Mouse (Mus musculus) kidney, postnatal 0 days (tissue): Measurements from ENCODE around the gene Cstf1. TPM values are rescaled to one million over a fixed set of nuclear protein-coding genes. Genes with fewer than 3 reads are reported as not detected.
A peak's percentile ranks its signal among the peaks of the same experiment; 100 is the strongest.

Experiments used
- ATAC-seq: fragments of 200-750 bp; cut with Nextera tagmentation; replicated peaks from 2 replicates; pipeline ENCODE4 v1.8.0; 2017; ENCODE audit warnings: low read depth, moderate number of reproducible peaks, moderate TSS enrichment, moderate library complexity; ENCODE audit not compliant: low FRiP score
- DNase-seq: peaks from one replicate; pipeline ENCODE4 v3.0.0-alpha.2; 2016; ENCODE audit warnings: low spot score
- H3K27ac ChIP-seq: fragments of 300-500 bp; sonication (generic); 2 replicates; pipeline ENCODE4 v1.5.1; 2014; ENCODE audit warnings: mild to moderate bottlenecking
- H3K27me3 ChIP-seq: fragments of 300-500 bp; sonication (generic); 2 replicates; pipeline ENCODE4 v1.6.1; 2014; ENCODE audit warnings: low read length, mixed read lengths; ENCODE audit not compliant: insufficient read depth
- H3K36me3 ChIP-seq: fragments of 300-500 bp; sonication (generic); 2 replicates; pipeline ENCODE4 v1.6.1; 2014; ENCODE audit warnings: low read length, mixed read lengths; ENCODE audit not compliant: insufficient read depth
- H3K4me1 ChIP-seq: fragments of 300-500 bp; sonication (generic); replicated peaks from 2 replicates; pipeline ENCODE4 v1.6.1; 2014; ENCODE audit warnings: antibody characterized with exemption, low read length, mixed read lengths; ENCODE audit not compliant: insufficient read depth
- H3K4me2 ChIP-seq: fragments of 300-500 bp; sonication (generic); 2 replicates; pipeline ENCODE4 v1.6.1; 2014; ENCODE audit warnings: mild to moderate bottlenecking, low read length, moderate library complexity, mixed read lengths
- H3K4me3 ChIP-seq: fragments of 300-500 bp; sonication (generic); replicated peaks from 2 replicates; pipeline ENCODE4 v1.5.1; 2014; ENCODE audit warnings: low read depth, low read length
- H3K9ac ChIP-seq: fragments of 300-500 bp; sonication (generic); 2 replicates; pipeline ENCODE4 v1.6.1; 2014; ENCODE audit warnings: low read depth, low read length
- H3K9me3 ChIP-seq: fragments of 300-500 bp; sonication (generic); replicated peaks from 2 replicates; pipeline ENCODE4 v1.6.1; 2016; ENCODE audit warnings: low read length, inconsistent platforms, mixed read lengths
- CTCF ChIP-seq: IDR thresholded peaks from 2 replicates; pipeline ENCODE4 v1.5.1; 2016; ENCODE audit warnings: antibody characterized with exemption, low read depth, mild to moderate bottlenecking, moderate library complexity
- WGBS: fragments of 180-500 bp; shearing (Covaris S2); extraction: QIAGEN DNeasy Blood & Tissue Kit; methylation state at CpG from one replicate; pipeline ENCODE4 v1.1.7; 2014; 5-methylcytosine and 5-hydroxymethylcytosine counted together
- polyA plus RNA-seq: library from polyadenylated mRNA; unstranded; fragments of >200 nt; fragmentation: Nextera tagmentation; extraction: Ambion mirVana; gene quantifications from 2 replicates; pipeline ENCODE4 v1.2.1, GENCODE M21; 2015

Cstf1 gene
- polyA plus RNA-seq, 1 experiment from 2014 or later, result 32.4 TPM

DNA sequence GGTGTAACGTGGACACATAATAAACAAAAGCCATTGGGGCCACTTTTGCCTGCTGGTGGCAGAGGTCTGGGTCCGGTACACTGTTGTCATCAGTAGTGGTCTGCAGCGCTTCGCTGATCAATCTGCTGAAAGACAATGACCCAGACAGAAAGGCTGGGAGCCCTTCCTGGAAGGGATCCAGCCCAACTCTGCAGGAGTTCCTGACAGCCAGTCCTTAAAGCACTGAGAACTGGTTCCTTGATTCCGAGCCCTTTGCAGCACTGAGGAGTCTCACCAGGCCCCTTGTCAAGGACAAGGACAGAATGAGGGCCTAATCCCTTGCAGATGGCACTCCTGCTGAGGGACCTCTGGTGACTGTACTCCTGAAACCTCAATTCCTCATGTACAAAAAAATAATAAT, 28.9 kb upstream of the Cstf1 start:
- Histone ChIP-seq H3K27me3 (no peaks in the 10 kb centered on the region), H3K4me2 (no peak overlapping the region), H3K27ac (no peak overlapping the region), H3K4me1 (no peaks in the 10 kb centered on the region), H3K36me3 (no peaks in the 10 kb centered on the region), H3K9me3 (no peaks in the 10 kb centered on the region), H3K9ac (no peak overlapping the region), H3K4me3 (no peak overlapping the region)
- DNase-seq, result no peak
- 66% methylated on average over 5 of the region's 5 CpGs for WGBS
- no peak for ATAC-seq
- TF ChIP-seq CTCF, result no peak

DNA sequence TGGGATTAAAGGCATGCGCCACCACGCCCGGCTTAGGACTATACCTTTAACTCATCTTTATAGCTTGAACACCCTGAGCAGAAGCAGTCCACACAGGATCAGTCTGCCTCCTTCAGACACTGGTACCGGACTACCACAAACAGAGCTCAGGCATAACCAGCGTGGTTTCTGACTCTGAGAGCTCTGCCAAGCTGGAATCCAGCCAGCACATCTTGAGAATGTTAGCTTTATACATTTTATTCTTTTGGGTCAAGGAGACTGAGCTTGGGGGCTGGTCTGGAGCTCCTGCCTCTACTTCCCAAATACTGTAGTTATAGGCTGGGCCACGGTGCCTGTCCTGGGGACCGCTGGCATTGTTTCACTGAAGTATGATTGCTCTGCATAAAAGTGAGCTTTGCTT, 26.7 kb upstream of the Cstf1 start:
- no peaks in the 10 kb centered on the region for H3K27me3 ChIP-seq
- ATAC-seq (no peak), DNase-seq (no peak)
- H3K4me2 ChIP-seq, result no peak overlapping the region
- H3K36me3 ChIP-seq, result no peaks in the 10 kb centered on the region
- no peak overlapping the region for H3K4me3 ChIP-seq
- no peak overlapping the region for H3K9ac ChIP-seq
- no peak for TF ChIP-seq CTCF
- H3K9me3 ChIP-seq, result no peaks in the 10 kb centered on the region
- no peak overlapping the region for H3K27ac ChIP-seq
- H3K4me1 ChIP-seq, result no peaks in the 10 kb centered on the region
- 92% methylated on average over 7 of the region's 7 CpGs for WGBS

DNA sequence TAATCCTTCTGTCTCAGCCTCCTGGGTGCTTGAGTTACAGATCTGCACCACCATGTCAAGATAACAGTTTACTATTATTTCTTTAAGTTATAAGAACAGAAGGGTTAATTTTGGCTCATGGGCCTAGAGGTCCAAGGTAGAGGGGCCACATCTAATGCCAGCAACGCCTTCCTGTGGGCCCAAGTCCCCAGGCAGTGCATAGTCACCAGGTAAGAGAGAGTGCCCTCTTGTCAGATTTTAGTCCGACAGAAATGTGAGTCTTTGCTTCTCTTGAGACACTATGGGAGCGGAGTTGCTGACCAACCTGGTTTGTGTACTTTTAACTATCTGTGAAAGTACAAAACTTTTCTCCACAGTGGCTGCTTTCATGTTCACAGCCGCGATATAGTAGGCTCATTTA, 25.8 kb upstream of the Cstf1 start:
- ATAC-seq (no peak), DNase-seq (no peak)
- Histone ChIP-seq H3K4me1 (no peaks in the 10 kb centered on the region), H3K4me2 (peak overlapping the region; percentile 97; the same call in 1 of the 2 replicates), H3K27me3 (no peaks in the 10 kb centered on the region), H3K9me3 (no peaks in the 10 kb centered on the region), H3K27ac (no peak overlapping the region), H3K9ac (no peak overlapping the region), H3K4me3 (peak overlapping the region; percentile 65), H3K36me3 (no peaks in the 10 kb centered on the region)
- WGBS, result 21% methylated on average over 5 of the region's 5 CpGs
- no peak for TF ChIP-seq CTCF

DNA sequence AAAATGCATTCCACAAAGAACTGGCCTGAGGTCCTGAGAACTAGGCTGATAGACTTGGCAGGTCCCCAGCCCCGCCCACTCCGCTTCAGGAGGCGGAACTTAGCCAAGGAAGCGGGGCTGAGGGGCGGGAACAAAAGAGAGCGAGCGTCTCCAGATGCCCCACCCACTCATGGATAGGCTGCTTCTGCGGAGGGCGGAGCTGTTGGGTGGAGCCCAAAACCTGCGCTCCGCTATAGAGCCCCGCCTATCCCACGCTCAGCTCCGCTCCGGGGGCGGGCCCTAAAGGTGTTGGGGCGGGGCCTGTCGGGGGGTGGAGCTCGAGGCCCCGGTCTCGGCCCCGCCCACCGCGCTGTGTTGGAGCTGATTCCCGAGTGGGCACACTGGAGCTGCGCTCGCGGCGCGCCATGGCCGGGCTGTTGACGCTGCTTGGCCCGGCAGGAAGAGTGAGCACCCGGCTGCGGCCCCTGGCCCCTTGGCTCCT, 25.2 kb upstream of the Cstf1 start, which contains the start of gene Fam210b:
TSS of gene Fam210b (plus strand) at position 308 of the 481 bp plus-strand sequence.
- Histone ChIP-seq H3K4me2 (peak within 1 kb of the TSS; percentile 97), H3K9me3 (no peaks in the 10 kb centered on the region), H3K4me3 (peak within 1 kb of the TSS; percentile 65), H3K27ac (no peak within 1 kb of the TSS), H3K9ac (peak within 1 kb of the TSS; percentile 61), H3K4me1 (no peaks in the 10 kb centered on the region), H3K27me3 (no peaks in the 10 kb centered on the region), H3K36me3 (no peaks in the 10 kb centered on the region)
- under 1% methylated on average over 35 of the region's 35 CpGs for WGBS
- TF ChIP-seq CTCF, result no peak
- ATAC-seq (peak; percentile 98), DNase-seq (peak; percentile 99)

DNA sequence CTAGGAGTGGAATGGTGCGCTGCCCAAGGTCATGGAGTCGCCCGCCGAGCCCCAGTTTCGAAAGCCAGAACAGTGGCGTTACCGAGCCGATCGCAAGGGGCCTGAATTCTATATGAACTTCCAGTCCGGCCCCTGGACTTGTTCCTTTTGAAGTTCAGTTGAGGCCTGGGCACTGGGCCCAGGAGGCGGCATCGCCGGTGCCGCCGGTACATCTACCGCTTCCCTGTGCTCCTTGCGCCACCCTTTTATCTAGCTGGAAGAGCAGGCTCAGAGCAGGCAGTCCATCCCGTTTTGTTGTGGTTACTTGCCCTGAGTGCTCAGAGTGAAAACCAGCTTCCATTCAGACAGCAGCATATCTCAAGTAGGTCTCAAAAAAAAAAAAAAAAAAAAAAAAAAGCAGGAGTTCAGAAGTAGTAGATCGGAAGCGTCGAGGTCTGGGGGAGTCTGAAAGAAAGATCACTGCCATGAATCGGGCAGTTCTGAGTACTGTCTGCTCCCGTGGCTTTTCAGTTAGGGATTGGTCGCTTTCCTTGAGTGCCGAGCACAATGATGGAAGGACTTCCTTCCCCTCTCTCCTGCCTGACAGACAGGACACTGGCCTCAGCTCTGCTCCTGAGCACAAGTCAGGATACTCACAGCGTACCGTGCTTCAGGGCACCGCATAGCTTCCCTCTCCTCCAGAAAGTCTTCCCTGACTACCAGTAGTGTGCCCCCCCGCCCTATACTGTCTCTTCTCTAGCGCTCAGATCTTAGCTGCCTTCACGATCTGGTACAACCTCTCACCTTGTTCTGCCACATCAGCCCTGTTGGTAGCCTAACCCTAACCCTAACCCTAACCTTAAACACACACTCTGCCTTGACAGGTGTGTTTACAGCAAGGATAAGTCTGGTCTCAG, 24.2 kb upstream of the Cstf1 start:
- Histone ChIP-seq H3K4me1 (no peaks in the 10 kb centered on the region), H3K9ac (peak overlapping the region; percentile 61), H3K9me3 (no peaks in the 10 kb centered on the region), H3K36me3 (no peaks in the 10 kb centered on the region), H3K27ac (no peak overlapping the region), H3K4me2 (peak overlapping the region; percentile 97), H3K4me3 (peak overlapping the region; percentile 65), H3K27me3 (no peaks in the 10 kb centered on the region)
- TF ChIP-seq CTCF, result no peak
- ATAC-seq, result no peak
- WGBS, result 10% methylated on average over 31 of the region's 31 CpGs
- DNase-seq, result peak; percentile 43

DNA sequence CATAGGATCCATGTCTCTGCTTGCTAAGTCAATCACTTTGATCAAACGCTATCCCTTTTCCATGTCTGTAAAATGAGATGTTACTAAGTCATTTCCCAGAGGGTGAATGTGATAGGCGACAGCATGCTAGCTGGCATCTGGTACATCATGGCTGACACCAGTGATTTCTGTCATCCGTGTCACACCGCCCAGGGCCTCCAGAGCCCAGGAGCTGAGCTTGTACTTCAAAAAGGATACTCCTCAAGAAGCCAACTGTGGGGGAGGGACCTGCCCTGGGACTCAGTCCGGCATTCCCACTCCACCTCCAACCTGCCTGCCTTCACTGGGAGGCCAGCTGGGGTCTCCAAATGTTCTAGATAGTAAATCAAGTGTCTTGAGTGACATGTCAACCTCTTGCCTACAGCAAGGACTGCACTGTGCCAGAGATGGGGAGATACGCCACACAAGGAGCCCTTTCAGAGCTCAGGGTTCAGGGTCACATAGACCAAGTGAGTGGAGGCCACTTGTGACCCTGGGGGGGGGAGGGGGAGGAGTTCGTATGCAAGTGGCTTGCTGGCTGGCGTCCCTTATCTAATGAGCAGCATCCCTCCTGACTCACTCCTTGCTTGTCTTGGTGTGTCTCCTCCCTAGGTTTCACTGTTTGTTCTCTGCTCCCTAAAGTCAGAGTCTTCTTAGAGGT, 23.4 kb upstream of the Cstf1 start:
- H3K9me3 ChIP-seq, result no peaks in the 10 kb centered on the region
- H3K9ac ChIP-seq, result no peak overlapping the region
- no peak for TF ChIP-seq CTCF
- 55% methylated on average over 8 of the region's 8 CpGs for WGBS
- ATAC-seq (no peak), DNase-seq (no peak)
- no peaks in the 10 kb centered on the region for H3K4me1 ChIP-seq
- H3K27ac ChIP-seq, result no peak overlapping the region
- H3K36me3 ChIP-seq, result no peaks in the 10 kb centered on the region
- H3K27me3 ChIP-seq, result no peaks in the 10 kb centered on the region
- H3K4me2 ChIP-seq, result peak overlapping the region; percentile 97; the same call in 1 of the 2 replicates
- H3K4me3 ChIP-seq, result no peak overlapping the region
